Mouse (Mus musculus): Measurements from ENCODE around the gene Ssty2.
"Not testable (repeated sequence)": the region's sequence is repeated elsewhere in the genome, so short reads cannot be mapped to it uniquely, and the experiment has no call there.

Gene Ssty2

GRCm38 (mm10) chrY:67047972-67048371 lies at the start of gene Ssty2:
Gene Ssty2 (minus strand): TSS chrY:67048072.
- DNase-seq (ENCODE audit: low read depth, low spot score) = not testable (repeated sequence)

Data from retina, adult 2 months (tissue).